Mouse (Mus musculus): ENCODE results near the gene Fosl1. TPM values are rescaled to one million over a fixed set of nuclear protein-coding genes. Genes with fewer than 3 reads are reported as not detected.

Fosl1 gene
- total RNA-seq, 2 experiments from 2014 or later = not detected

- intact Hi-C loops (cut with DNase I) = loop anchor here (2.0 kb wide), 2 partner anchors 33 to 65 kb away; partner anchors contain the start of genes Ccdc85b and Mus81
- no peak for DNase-seq (ENCODE audit: low spot score in 2 of 2)
Observed at GRCm38 (mm10) chr19:5424092-5424781, 23.1 kb upstream of the Fosl1 start.

GRCm38 (mm10) chr19:5424782-5425741 is 22.3 kb upstream of the Fosl1 start, which contains the start of the genes Drap1 and AI837181:
Gene Drap1 (minus strand): TSS chr19:5424979.
Gene AI837181 (plus strand): TSS chr19:5425144.
- DNase-seq (ENCODE audit: low spot score in 2 of 2) = peak; percentile 91 to 92
- intact Hi-C loops (cut with DNase I) = loop anchor here (2.0 kb wide), 2 partner anchors 32 to 64 kb away; partner anchors contain the start of genes Ccdc85b and Mus81

- DNase-seq (ENCODE audit: low spot score in 2 of 2) = no peak
- intact Hi-C loops (cut with DNase I) = loop anchor here (2.0 kb wide), 2 partner anchors 31 to 63 kb away; partner anchors contain the start of genes Ccdc85b and Mus81
Observed at GRCm38 (mm10) chr19:5425906-5426565, 21.3 kb upstream of the Fosl1 start.

DNA sequence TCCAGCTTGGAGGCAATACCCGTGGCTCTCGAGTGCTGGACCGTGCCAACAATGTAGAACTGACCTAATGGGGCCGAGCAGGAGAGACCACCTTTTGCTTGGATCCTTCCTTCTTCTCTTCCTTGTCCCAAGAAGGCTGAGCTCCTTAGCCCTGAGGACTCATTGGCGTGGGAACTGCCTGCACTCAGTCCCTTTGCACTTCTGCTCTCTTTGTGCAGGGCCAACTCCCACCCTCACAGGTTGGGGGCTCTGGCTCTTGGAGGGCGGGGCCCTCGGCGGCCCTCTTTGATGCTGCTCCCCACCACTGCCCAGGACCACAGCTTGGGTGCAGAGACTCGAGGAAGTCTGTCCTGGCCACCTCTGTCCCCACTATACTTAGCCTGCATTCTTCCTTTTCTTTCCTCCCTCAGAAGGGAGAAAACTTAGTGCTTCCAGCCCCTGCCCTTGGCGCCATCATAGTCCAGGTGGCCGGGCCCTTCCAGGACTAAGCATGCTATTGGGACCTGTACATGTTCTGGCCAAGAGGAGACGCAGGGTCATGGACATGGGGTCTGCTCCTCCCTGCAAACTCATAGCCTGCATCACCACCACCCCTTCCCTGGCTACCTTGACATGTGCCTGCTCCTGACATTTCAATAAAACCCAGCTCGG is 20.6 kb upstream of the Fosl1 start:
- intact Hi-C loops (cut with DNase I) = no loop called here
- DNase-seq (ENCODE audit: low spot score in 2 of 2) = no peak

- intact Hi-C loops (cut with DNase I) = no loop called here
- no peak for DNase-seq (ENCODE audit: low spot score in 2 of 2)
Observed at GRCm38 (mm10) chr19:5428083-5428482, 19.3 kb upstream of the Fosl1 start.

GRCm38 (mm10) chr19:5429219-5429618 is 18.1 kb upstream of the Fosl1 start:
- intact Hi-C loops (cut with DNase I) = no loop called here
- no peak for DNase-seq (ENCODE audit: low spot score in 2 of 2)

DNA sequence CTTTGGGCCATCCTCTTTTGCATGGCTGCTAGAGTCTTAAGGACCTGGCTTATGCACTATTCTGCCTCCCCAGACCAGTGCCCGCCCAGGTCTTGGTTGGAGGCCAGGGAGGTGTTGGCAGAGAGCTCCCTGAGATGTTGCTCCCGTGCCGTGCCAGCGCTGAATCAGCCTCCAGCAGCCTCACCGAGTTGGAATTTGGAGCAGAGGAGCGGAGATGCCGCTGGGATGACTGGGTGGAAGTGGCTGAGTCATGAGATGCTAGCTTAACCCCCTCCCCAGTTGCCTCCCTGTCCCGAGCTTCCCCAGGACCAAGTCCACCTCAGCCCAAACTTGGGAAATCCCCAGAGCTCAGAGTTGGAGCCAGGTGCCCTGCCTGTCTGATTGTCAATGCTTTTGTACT is 17.5 kb upstream of the Fosl1 start:
- intact Hi-C loops (cut with DNase I) = no loop called here
- no peak for DNase-seq (ENCODE audit: low spot score in 2 of 2)

GRCm38 (mm10) chr19:5430408-5430807 is 16.9 kb upstream of the Fosl1 start:
- no peak for DNase-seq (ENCODE audit: low spot score in 2 of 2)
- intact Hi-C loops (cut with DNase I) = no loop called here

DNA sequence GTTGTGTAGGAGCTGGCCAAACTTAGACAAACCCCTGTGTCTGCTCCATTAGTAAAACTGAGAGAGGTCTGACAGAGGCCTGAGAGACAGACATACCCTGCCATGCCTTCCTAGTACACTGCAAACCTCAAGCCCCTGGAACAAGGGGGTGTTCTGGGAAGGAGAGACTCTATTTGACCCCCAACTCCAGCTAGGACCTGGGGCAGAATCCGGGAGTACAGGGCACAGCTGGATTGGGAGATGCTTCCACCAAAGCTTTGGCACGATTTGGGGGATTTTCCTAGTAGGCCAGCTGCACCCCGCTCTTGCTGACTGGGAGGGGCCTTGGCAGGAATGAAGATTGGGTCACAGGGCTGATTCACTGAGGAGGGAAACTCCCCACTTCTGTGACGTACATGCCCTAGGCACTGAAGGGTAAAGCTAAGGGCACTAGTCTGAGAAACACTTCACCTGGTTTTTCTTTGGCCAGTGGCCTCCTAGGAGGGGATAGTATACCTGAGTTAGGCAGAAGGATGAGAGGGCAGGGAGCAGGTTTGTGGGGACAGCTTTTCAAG is 15.4 kb upstream of the Fosl1 start:
- no peak for DNase-seq (ENCODE audit: low spot score in 2 of 2)
- intact Hi-C loops (cut with DNase I) = no loop called here

DNA sequence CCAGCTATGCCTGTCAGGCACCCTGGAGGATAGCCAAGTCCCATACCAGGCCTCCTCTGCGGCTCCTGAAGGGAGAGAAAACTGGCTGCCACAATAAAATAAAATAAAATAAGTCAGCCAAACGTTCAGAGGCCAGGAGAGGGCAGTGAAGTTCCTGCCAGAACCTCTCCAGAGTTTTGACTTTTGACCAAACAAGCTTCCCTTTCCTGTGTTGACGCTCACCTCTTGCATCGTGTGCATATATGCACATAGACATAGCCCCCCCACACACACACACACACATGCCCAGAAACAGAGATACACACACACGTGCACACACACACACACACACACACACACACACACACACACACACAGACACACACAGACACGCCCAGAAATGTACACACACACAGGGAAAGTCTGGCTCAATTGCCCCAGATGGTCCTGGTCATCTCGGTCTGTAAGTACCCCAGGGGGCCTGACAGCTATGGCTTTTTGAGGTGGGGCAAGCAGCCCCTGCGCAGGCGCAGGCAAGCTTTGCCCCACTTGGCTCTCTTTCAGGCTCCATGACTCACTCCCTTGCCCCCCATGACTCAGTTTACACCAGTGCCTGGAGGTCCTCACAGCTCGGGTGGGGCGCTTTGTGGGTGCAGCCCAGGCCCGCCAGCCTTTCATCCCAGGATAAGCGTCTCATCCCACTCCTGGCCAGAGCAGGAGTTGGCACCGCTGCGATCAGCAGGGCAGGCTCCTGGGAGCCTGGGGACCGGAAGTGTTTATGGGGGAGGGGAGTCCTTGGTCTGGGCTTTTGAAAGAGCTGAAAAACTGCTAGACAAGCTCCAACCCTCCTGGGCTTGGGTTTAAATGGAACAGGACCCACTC is 14.1 kb upstream of the Fosl1 start:
- DNase-seq (ENCODE audit: low spot score in 2 of 2) = no peak
- intact Hi-C loops (cut with DNase I) = no loop called here

DNA sequence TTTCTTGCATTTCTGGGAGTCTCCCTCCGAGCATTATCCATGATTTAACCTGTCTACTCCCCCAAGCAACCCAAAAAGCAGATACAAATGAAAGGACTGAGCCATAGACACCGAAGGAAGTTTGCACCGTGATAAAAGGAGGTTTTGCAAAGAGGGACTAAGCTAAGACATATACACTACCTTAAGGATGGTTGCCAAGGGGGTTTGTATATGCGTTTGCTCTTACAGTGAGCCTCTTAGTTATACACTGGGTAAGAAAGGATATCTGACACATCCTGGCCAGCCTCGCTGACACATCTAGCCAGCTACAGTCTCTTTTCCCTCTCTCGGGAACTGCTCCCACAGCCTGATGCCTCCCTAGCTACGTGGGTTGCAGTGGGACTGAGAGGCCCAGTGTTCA is 13.4 kb upstream of the Fosl1 start:
- intact Hi-C loops (cut with DNase I) = no loop called here
- no peak for DNase-seq (ENCODE audit: low spot score in 2 of 2)

DNA sequence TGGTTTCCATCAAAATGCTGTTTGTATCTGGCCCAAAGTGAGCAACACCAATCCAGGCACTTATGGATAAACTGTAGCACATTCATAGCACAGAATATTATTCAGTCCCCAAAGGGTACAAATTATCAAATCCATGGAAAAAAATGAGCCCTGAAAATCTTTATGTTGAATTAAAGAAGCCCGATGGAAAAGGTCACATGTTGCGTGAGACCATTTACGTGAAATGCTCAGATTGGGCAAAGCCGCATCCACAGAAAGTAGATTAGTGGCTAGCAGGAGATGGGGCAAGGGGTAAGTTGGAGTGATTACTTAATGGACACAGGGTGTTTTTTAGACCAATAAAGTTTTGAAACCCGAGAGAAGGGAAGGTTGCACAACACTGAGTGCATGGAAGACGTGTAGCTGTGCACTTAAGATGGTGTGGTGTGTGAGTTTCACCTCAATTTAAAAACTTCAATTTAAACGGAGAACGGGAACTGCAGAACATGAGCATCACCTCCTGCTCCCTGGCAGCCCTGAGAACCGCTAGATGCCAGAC is 2.9 kb upstream of the Fosl1 start:
- no peak for DNase-seq (ENCODE audit: low spot score in 2 of 2)
- intact Hi-C loops (cut with DNase I) = no loop called here

DNA sequence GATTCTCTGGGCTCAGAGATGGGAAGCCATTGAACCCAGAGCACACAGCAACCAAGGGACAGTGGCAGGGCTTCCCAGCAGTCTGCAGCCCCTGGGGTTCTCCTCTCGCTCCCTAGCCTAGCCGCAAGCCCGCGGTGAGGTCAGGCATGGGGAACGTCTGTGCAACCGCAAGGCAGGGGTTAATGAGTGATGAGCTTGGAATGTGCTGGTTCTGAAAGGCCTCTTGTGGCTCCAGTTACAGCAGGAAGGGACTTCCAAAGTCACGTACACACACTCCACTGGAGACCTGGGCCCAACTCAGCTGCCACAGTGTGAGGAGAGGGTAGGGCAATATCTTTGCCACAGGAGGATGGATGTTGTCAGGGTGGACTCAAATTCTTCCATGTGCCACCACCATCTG is 2.4 kb upstream of the Fosl1 start:
- intact Hi-C loops (cut with DNase I) = no loop called here
- no peak for DNase-seq (ENCODE audit: low spot score in 2 of 2)

GRCm38 (mm10) chr19:5445747-5446146 is 1.6 kb upstream of the Fosl1 start:
- intact Hi-C loops (cut with DNase I) = no loop called here
- DNase-seq (ENCODE audit: low spot score in 2 of 2) = no peak

DNA sequence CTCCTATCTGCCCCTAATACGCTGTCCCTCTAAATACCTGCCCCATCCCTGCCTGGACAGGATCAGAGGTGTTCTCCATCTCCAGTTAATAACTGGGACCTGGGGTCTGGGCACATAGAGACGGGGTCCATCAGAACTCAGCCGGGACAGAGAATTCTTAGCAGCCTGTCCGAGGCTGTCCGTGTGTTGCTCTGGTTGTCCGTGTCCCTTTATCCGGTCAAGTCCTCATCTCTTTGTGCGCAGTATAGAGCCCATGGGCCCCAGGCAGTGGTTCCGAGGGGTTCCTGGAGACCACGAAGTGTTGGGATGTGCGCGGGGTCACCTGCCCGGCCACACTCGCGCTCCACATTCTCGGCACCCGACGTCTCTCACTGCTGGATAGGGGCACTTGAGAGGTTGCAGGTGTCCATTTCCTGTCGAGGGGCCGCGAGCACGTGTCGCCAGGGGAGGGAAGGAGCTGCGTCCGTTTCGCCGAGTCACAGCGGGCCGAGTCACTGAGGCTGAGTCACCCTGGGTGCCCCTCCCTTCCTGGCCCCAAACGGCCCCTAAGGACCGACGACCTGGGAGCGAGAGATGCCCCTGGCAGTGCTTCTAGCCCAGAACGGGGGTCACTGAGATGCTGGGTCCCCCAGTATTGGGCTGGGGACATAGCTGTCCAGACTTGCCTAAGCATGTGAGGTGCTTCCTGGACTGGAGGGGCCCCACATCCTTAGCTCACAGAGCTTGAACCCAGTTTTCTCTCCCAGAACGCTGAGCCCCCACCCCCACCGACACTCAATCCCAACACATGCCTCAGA is 1.2 kb downstream of the Fosl1 start:
- intact Hi-C loops (cut with DNase I) = no loop called here
- DNase-seq (ENCODE audit: low spot score in 2 of 2) = no peak

GRCm38 (mm10) chr19:5449673-5450072 is 2.3 kb downstream of the Fosl1 start:
- intact Hi-C loops (cut with DNase I) = no loop called here
- DNase-seq (ENCODE audit: low spot score in 2 of 2) = no peak

DNA sequence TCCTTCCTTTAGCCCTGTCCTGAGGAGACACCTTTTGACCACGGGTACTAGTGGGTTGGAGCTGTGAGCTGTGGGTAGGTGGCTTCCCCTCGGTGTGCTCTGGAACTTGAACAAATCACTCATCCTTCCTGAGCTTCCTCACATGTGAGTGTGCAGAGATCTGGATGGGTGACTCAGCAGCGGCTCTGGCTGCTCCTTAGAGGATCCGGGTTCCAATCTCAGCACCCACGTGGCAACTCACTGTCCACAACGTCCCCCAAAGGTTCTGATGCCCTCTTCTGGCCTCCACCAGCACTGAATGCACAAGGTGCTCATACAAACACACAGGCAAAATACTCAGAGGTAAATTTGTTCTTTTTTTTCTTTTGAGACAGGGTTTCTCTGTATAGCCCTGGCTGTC is 4.4 kb downstream of the Fosl1 start:
- no peak for DNase-seq (ENCODE audit: low spot score in 2 of 2)
- intact Hi-C loops (cut with DNase I) = no loop called here

All from left cerebral cortex, postnatal 36 days (tissue).